Mouse (Mus musculus) urinary bladder, adult 2 months (tissue): ENCODE data around the gene Ankrd34a. TPM values are rescaled to one million over a fixed set of nuclear protein-coding genes. Genes with fewer than 3 reads are reported as not detected.

ENCODE experiments used
- DNase-seq: peaks from one replicate; pipeline ENCODE4 v3.0.0; 2022; ENCODE audit warnings: low spot score
- polyA plus RNA-seq: library from polyadenylated mRNA; depleted of rRNA; stranded (reverse); fragments of >200 nt; gene quantifications from 2 replicates; pipeline ENCODE4 v1.2.3, GENCODE M21; 2012; rRNA removed

The Ankrd34a gene
- polyA plus RNA-seq, 1 experiment = 0.70 TPM

DNA sequence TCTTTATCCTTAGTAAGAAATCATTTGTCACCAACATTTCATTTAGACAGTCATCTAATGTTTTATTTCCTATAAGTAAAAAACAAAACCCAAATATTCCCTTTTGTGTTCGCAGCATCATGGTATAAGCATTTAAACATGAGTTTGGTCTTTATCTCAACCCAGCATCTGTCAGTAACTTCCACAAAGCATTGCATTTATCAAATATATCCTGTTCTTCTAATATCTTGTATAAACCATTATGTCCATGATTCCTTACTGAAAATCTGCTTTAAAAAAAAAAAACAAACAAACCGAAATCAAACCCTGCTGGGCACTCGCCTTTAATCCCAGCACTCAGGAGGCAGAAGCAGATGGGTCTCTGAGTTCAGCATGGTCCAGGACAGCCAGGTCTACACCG lies 10.2 kb downstream of the Ankrd34a start:
- no peak for DNase-seq

DNA sequence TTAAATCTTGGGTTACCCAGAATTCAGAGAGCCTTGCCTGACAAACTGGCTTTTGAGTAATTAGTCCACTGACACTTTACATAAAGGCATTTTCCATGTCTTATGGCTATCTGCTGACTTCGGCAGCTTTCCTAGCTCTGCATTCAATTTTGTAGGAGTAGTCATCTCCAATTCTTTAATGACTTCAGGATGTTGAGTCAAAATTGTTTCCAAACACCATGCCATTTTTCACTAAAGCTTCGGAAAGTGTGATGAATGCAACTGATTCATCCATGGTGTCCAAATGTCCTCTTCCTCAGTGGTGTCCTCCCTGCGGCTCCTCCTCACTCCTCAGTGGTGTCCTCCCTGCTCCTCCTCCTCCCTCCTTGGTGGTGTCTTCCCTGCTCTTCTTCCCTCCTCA lies 21.5 kb downstream of the Ankrd34a start:
- no peak for DNase-seq

DNA sequence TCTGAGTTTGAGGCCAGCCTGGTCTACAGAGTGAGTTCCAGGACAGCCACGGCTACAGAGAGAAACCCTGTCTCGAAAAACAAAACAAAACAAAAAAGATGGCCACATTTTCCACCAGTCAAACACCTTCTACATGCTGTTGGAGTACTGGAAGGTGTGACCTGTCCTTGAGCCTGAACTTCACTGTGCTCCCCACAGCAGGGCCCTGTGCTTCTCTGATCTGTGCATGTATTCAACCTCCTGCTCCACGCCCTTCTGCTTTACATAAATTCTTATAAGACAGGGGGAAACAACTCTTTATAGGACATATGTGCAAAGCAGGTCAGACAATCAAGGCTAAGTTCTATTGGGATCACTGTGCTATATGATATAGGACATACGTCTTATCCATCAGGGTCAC lies 26.8 kb downstream of the Ankrd34a start:
- DNase-seq = no peak

DNA sequence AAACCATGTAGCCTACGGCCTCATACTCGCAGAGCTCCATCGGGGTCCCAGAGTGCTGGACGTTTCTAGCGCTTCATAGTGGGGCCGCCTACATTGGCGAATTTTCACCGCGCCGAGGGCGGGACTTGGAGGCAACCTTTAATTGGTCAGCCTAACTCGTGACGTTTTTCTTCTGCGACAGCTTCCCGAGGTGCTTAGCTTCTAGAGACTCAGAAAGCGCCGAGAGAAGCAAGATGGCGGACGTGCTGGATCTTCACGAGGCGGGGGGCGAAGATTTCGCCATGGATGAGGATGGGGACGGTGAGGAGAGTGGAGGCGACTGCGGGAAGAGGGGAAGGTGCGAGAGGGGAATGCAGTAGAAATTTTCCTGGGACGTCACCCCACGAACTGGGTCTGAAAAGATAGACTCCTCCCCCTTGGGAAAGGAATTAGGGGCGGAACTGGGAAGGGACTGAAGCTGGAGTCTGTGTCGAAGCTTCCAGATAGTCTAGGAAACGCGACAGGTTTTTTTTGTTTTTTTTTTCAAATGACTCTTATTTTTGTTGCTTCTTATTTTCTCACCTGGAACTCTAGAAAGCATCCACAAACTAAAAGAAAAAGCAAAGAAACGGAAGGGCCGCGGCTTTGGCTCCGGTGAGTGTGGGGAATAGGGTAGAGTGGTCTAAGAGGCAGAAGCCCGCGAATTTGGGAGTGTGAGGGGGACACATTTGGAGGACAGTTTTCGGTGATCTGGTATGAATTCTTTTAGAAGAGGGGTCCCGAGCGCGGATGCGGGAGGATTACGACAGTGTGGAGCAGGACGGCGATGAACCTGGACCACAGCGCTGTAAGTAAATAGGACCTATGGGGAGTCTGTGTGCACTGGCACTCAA lies 33.5 kb downstream of the Ankrd34a start, which contains the start of gene Rbm8a:
Gene Rbm8a, plus strand, starts transcription at position 205 of the 872 bp plus-strand sequence.
- DNase-seq = peak; percentile 87

DNA sequence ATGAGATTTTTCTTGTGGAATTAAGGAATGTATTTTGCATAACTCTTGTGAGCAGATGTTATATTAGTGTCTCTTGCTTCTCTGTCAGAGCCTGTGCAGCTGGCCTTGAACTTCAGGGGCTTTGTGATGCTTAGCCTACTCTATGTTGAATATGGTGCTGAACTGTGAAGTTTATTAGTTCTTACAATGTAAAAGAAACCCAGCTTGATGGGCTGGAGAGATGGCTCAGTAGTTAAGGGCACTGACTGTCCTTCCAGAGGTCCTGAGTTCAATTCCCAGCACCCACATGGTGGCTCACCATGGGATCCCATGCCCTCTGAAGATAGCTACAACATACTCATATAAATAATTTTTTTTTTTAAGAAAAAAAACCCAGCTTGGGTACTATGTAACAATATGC lies 35.6 kb downstream of the Ankrd34a start:
- DNase-seq = no peak

DNA sequence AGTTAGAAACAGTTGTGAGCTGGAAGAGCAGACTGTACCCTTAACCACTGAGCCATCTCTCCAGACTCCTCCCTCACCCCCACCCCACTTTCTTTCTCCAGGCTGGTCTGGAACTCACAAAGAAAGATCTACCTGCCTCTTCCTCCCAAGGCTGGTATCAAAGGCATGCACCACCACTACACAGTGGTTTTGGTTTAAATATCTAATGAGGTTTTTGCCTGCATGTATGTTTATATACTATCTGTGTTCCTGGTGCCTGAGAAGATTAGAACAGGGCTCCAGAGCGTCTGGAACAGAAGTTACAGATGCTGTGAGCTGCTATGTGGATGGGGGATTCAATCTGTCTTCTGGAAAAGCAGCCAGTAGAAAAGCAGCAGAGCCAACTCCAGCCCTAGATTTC lies 37.6 kb downstream of the Ankrd34a start:
- no peak for DNase-seq

DNA sequence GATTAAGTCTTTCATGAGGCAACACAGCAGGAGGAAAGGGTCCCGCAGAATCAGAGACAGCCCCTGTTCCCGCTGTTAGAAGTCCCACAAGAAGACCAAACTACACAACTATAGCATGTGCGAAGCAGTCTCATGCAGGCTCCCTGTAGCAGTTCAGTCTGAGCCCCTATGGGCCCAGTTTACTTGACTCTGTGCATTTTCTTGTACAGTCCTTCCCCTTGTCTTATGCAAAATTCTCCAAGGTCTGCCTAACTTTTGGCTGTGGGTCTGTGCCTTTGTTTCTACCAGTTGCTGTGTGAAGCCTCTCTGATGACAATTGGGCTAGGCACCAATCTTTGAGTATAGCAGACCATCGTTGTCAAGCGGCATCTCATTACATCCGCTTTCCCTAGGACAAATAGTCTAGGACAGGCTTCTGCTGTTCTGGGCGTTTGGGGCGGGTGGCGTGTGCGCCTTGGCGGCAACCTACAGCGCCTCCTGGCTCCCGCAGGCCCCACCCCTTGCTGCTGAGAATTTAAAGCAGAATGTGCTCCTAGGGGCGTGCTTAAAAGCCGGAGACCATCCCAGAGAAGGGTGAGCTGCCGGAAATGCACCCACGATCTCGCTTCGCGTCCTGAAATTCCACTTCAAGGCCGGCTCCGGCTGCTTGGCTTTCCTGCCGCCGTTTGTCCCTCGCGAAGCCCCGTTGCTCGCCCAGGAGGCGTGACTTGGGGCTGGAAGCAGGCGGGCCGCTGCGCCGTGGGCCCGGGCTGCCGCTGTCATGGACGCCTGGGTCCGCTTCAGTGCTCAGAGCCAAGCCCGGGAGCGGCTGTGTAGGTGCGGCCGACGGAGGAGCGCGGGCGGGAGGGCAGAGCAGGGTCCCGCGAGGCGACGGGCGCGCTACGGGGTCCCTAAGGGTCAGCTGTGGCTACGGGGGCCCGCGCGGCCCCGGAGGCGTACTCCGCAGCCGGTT lies 38.8 kb downstream of the Ankrd34a start, which contains the start of the genes Pex11b and Gm42957:
Gene Pex11b, plus strand, starts transcription at position 449 of the 952 bp plus-strand sequence.
Gene Gm42957, plus strand, starts transcription at position 547 of the 952 bp plus-strand sequence.
- DNase-seq = peak; percentile 91

DNA sequence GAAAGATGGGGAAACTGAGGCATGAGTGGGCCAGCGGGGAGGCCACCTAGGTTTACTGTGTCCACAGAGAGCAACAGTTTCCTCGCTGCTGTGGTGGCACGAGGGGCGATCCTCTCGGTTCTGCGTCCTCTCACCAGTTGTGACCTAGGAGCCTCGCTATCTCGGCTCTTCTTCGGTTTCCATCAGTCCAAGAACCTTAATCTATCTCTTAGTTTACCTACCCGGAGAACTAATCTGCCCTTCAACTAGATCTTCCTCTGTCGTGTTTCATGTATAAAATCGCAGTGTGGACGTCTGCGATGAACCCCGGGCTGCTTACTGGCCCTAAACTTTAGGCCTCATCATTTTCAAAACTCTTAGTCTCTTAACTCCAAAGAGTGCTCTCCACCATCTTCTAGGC lies 39.5 kb downstream of the Ankrd34a start:
- no peak for DNase-seq

DNA sequence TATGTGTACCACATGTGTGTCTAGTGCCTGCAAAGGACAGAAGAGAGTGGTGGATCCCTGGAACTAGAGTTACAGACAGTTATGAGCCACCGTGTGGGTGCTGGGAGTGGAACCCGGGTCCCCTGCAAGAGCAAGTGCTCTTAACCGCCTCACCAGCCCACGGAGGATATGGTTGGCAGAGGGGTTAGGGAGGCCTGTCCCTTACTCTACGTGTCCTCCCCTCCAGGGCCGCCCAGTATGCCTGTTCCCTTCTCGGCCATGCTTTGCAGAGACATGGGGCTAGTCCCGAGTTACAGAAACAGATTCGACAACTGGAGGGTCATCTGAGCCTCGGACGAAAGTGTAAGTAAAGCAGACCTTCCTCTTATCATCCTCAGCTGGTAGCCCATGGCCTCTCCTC lies 40.0 kb downstream of the Ankrd34a start:
- DNase-seq = no peak

DNA sequence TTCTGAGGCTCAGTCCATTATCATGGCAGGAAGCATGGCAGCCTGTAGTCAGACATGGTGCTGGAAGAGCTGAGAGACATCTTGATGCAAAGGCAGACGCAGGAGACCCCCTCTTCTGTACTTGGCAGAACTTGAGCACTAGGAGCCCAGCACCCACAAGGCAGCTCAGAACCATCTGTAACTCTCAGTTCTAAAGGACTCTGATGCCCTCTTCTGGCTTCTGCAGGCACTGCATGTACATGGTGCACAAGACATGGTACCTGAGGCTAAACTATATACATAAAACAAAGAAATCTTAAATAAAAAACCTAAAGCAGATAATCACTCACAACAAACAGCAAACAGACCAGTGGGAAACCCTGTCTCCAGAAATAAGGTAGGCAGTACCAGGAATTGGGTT lies 42.8 kb downstream of the Ankrd34a start:
- peak; percentile 38 for DNase-seq

DNA sequence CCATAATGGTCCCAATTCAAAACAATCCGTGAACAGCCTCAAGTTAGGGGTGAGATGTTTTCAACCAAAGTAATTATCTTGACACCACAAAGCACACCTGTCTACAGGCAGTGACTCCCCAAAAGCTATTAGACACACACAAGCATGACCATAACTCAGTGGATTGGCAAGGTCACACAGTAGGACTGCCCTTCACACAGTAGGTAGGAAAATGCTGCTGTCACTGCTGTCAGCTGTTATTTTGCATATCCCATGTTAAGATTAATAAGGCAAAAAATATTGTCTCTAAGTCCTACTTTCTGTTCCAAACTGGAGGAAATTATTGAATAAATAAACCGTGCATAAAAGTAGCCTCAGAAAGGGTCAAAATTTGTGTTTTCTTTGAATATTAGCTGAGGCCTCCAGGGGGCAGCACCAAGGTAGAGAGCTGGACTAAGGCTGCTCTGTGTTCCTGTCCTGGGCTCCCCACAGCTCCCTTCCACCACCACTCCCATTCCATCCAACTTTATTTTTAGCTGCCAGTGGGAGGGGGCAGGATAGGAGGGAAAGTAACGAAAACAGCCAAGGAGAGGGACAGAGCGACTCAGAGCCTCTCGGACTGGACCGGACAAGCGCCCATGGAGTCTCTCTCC lies 48.7 kb downstream of the Ankrd34a start, which contains the start of gene Itga10:
Gene Itga10, plus strand, starts transcription at position 567 of the 632 bp plus-strand sequence.
- DNase-seq = no peak

DNA sequence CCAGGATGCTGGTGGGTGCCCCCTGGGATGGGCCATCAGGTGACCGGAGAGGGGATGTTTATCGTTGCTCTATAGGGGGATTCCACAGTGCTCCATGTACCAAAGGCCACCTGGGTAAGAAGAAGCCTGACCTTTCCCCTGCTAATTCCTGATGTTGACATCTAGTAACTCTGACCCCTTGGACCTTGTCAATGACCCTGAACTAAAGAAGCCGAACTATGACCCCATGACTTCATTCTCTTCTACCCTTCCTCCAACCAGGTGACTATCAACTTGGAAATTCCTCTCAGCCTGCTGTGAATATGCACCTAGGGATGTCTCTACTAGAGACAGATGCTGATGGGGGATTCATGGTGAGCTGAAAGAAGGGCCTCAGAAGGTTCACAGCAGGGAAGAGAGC lies 50.9 kb downstream of the Ankrd34a start:
- no peak for DNase-seq

Other genes starting within 250 kb of the Ankrd34a start
- gene BC107364, start 144.3 kb upstream of the Ankrd34a start, polyA plus RNA-seq = 0.15 and 0.29 TPM in 2 replicates
- 0.09 and 0.11 TPM in 2 replicates for gene Hfe2, start 71.5 kb upstream of the Ankrd34a start, polyA plus RNA-seq
- 712 and 742 TPM in 2 replicates for gene Txnip, start 38.7 kb upstream of the Ankrd34a start, polyA plus RNA-seq
- not detected in 2 replicates for gene Gm16253, start 19.7 kb upstream of the Ankrd34a start, polyA plus RNA-seq
- 44.4 and 59.0 TPM in 2 replicates for gene Polr3gl, start 2.5 kb upstream of the Ankrd34a start, polyA plus RNA-seq
- 57.6 and 66.0 TPM in 2 replicates for gene Lix1l, start 4.5 kb downstream of the Ankrd34a start, polyA plus RNA-seq
- 31.0 and 41.8 TPM in 2 replicates for gene Rbm8a, start 33.3 kb downstream of the Ankrd34a start, polyA plus RNA-seq
- 40.6 and 50.2 TPM in 2 replicates for gene Pex11b, start 38.7 kb downstream of the Ankrd34a start, polyA plus RNA-seq
- gene Gm42957, start 38.8 kb downstream of the Ankrd34a start, polyA plus RNA-seq = 0.08 and 0.09 TPM in 2 replicates
- gene Itga10, start 48.9 kb downstream of the Ankrd34a start, polyA plus RNA-seq = 3.5 and 3.8 TPM in 2 replicates
- 9.5 TPM in 2 replicates for gene Ankrd35, start 73.5 kb downstream of the Ankrd34a start, polyA plus RNA-seq
- 45.8 and 47.6 TPM in 2 replicates for gene Pias3, start 99.7 kb downstream of the Ankrd34a start, polyA plus RNA-seq
- gene Nudt17, start 111.9 kb downstream of the Ankrd34a start, polyA plus RNA-seq = 2.5 and 2.9 TPM in 2 replicates
- 32.7 and 35.8 TPM in 2 replicates for gene Polr3c, start 131.0 kb downstream of the Ankrd34a start, polyA plus RNA-seq
- 29.3 and 31.0 TPM in 2 replicates for gene Rnf115, start 131.0 kb downstream of the Ankrd34a start, polyA plus RNA-seq
- 0.04 TPM in 1 of 2 replicates, not detected in the other for gene Pdzk1, start 232.6 kb downstream of the Ankrd34a start, polyA plus RNA-seq
- 0.29 and 0.78 TPM in 2 replicates for gene Cd160, start 232.7 kb downstream of the Ankrd34a start, polyA plus RNA-seq